Mouse (Mus musculus): Measurements from ENCODE around the gene Fasn. TPM values are rescaled to one million over a fixed set of nuclear protein-coding genes. Genes with fewer than 3 reads are reported as not detected.
A peak's percentile ranks its signal among the peaks of the same experiment; 100 is the strongest.
"Not testable (repeated sequence)": the region's sequence is repeated elsewhere in the genome, so short reads cannot be mapped to it uniquely, and the experiment has no call there.

The Fasn gene
- total RNA-seq (2022) = 10 to 100 TPM in 2 of 4 experiments, 1 to 10 TPM in 2; 8.4 to 12.2 (median 9.4) TPM

DNA sequence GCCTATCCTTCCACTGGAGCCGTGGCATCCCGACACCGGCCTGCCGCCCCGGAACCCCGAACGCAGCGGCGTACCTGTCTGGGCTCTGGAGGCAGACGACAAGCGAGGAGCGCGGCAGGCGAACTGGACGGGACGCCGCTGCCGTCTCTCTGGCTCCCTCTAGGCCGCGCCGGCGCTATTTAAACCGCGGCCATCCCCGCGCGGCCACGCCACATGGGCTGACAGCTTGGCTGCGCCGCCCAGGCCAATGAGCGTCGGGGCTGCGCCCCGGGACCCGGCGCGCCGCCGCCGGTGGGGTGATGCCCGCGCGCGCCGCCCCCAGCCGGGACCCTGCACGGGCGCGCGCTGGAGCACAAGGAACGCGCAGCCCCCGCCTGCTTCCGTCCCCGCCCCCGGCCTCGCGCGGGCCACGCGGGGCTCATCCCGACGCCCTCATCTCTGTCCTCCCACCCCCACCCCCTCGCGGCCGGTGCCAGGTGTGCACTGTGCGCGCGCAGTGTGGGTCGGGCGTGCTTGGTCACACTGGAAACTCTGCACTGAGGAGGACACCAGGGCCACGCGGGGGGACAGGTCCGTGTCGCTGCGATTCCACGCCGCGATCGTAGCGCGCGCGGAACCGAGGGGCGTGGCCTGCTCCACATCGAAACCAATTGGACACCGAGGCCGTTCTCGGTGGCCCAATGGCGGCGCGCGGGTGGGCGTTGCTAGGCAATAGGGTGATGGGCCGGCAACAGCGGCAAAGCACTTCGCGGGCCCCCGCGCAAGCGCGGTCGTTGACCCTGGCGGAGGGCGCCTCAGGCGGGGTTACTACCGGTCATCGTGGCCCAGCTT lies at the start of gene Fasn:
Fasn (minus strand) TSS at position 592 of the 831 bp plus-strand sequence.
- DNase-seq (ENCODE audit: low spot score in 2 of 2) = peak; percentile 90 to 94

GRCm38 (mm10) chr11:120873206-120873605 lies 48.9 kb upstream of the Fasn start:
- peak; percentile 27 to 41 for DNase-seq (ENCODE audit: low spot score in 2 of 2)

DNA sequence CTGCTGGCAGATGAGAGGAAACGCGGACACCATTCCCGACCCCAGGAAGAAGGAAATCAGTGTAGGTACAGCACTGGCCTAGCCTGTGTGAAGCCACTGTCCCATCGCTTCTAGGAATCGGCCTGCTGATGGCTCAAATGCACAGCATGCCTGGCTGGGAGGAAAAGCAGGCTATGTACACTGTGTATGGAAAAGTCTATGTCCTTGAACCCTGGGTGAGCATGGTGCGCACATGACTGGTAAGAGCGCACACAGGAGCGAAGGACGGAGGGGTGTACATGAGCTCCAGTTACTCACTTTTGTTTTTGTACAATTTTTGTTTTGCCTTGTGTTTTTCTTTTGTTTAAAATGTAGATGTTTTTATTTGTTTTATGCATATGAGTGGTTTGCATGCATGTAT lies 47.2 kb upstream of the Fasn start:
- no peak for DNase-seq (ENCODE audit: low spot score in 2 of 2)

DNA sequence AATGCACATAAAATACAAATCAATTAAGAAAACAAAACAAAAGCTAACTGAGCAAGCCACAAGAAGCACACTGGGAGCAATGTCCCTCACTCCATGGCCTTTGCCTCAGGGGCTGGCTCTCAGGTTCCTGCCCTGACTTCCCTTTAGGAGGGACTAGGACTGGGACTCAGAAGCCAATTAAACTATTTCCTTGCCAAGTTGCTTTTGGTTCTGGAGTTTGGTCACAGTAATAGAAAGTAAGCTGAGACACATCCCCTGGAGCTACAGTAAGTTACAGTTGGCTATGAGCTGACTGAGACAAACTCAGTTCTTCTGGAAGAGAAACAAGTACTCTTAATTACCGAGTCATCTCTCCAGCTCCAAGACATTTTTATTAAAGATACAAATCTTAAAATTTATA lies 41.5 kb upstream of the Fasn start:
- DNase-seq (ENCODE audit: low spot score in 2 of 2) = no peak

GRCm38 (mm10) chr11:120862819-120863218 lies 38.5 kb upstream of the Fasn start:
- no peak for DNase-seq (ENCODE audit: low spot score in 2 of 2)

GRCm38 (mm10) chr11:120855938-120856337 lies 31.6 kb upstream of the Fasn start:
- not testable (repeated sequence) for DNase-seq (ENCODE audit: low spot score in 2 of 2)

- DNase-seq (ENCODE audit: low spot score in 2 of 2) = no peak
Observed at GRCm38 (mm10) chr11:120853788-120854187, 29.4 kb upstream of the Fasn start.

DNA sequence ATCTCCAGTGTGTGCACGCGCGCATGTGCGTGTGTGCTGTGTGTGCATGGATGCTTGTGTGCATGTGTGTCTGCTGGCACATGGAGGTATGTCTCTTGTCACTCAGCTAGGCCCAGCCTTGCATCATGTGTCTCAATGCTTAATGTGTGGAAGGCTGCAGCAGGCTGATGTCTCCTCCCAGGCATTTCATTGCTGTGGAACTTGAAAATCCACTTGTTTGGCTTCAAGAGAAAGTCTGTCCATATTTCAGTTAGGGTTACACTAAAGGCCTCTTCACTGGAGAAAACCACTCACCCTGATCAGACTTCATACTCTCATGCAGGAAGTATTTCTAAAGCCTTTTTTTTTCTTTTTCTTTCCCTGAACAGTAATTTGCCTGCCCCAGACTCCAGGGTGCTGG lies 28.8 kb upstream of the Fasn start:
- DNase-seq (ENCODE audit: low spot score in 2 of 2) = no peak

- DNase-seq (ENCODE audit: low spot score in 2 of 2) = no peak
Observed at GRCm38 (mm10) chr11:120852083-120852935, 28.0 kb upstream of the Fasn start.

DNA sequence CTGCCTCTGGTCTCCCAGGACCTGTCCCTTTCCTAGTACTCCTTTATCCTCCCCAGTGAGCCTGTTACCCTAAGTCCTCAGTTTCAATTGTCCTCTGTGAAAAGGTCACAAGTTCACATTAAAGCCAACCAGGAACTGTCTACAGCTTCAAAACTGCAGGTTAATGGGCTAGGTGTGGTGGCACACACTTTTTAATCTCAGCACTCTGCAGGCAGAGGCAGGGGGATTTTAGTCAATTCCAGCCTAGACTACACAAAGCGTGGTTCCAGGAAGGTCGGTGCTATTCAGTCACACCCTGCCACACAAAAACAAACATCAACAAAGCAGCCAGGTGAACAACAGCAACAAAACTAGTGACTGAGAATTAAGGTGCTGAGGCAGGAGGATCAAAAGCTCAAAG lies 27.2 kb upstream of the Fasn start:
- no peak for DNase-seq (ENCODE audit: low spot score in 2 of 2)

GRCm38 (mm10) chr11:120851132-120851531 lies 26.8 kb upstream of the Fasn start:
- DNase-seq (ENCODE audit: low spot score in 2 of 2) = no peak

DNA sequence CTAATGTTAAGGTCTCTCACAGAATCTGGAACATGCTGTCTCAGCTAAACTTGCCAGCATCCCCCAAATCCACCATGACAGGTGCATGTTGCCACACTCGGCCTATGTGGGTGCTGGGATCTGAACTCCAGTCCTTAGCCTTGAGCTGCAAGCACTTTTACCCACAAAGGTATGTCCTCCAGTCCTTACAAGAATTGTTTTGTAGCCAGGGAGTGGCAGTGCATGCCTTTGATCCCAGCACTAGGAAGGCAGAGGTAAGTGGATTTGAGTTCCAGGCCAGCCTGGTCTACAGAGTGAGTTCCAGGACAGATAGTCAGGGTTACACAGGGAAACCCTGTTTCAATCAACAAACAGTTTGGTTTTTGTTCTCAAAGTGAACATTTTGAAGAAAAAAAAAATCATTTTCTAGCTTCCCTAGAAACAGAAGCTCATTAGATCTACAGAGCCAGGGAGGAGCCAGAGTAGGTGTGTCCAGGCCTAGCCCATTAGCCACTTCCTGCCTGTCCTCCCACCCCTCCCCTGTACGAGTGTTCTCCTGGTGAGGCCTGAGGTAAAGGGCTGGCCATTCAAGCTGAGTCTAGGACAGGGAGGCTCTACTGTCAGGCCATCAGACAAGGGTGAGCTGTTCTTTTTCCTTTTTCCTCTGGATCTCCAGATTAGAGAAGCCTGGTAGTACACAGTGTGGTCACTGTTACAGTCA lies 26.1 kb upstream of the Fasn start:
- DNase-seq (ENCODE audit: low spot score in 2 of 2) = no peak

DNA sequence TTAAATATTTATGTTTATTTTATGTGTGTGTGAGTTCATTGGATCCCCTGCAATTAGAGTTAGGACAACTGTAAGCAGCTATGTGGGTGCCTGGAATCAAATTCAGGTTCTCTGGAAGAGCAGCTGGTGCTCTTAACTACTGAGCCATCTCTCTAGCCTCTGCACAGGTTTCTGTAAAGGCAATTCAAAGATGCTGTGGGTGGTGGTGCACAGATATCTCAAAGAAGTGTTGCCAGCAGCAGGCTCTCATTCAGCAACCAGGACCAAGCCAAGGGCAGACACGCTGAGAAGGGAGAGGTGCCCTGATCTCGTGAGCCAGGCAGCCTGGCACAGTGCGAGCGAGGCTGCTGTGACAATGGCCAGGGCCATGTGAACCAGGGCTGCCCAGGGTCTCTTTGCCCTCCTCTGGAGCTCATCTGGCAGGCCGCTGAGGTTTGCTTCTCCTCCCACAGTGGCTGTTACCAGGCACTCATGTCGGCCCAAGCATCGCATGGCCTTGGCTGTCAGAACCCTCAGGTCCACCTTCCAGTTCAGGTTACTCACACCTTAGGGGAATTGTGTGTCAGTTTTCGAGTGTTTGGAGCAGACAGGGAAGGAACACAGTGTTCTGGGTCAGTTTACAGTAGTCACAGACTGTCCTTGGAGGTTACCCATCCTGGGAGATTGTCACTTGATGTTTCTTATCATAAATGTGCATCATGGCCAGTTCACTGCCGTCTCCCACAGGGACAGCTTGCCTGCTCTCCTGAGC lies 22.6 kb upstream of the Fasn start:
- peak in 1 of 2 experiments; percentile 22 for DNase-seq (ENCODE audit: low spot score in 2 of 2)

- no peak for DNase-seq (ENCODE audit: low spot score in 2 of 2)
Observed at GRCm38 (mm10) chr11:120844329-120844728, 20.0 kb upstream of the Fasn start.

DNA sequence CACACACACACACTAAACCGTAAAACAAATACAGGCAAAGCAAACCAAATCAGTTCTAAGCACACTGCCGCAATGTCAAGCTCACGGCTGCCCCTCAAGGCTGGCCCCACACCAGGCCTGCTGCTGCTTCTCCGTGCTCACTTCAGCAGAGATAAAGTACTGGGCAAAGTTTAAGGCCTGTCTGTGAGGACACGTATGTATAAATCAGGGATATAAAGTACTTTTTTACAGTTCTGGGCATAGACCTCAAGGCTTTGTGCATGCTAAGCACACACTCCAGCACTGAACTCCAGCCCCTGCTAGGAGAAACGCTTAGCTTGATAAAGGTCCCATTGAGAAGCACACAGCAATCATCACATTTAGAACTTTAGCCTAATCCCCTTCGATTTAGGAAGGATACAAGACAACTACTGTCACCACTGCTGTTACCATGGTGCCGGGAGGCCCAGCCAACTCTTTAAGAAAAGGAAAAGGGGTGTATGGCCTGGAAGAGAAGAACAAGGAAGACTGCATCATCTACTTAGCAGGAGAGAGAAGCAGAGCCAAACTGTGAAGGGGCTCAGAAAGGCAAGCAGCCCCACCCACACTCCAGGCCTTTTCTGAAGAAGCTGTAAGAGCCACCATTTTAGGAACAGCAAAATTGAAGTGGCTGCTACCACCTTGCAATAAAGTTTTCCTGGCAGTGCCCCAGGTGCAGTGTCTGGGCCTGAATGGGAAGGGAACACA lies 9.4 kb upstream of the Fasn start:
- no peak for DNase-seq (ENCODE audit: low spot score in 2 of 2)

DNA sequence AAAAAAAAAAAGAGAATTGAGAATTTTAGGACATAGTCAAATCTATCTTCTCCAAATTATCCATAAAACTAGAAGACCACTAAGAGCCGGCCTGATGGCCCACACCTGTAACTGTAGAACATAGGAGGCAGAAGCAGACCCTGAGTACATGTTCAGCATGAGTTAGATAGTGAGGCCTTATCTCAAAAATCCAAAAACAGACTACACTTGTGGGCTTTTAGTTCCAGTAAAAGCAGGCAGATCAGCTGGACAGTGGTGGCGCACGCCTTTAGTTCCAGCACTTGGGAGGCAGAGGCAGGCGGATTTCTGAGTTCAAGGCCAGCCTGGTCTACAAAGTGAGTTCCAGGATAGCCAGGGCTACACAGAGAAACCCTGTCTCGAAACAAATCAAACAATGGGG lies 8.6 kb upstream of the Fasn start:
- not testable (repeated sequence) for DNase-seq (ENCODE audit: low spot score in 2 of 2)

DNA sequence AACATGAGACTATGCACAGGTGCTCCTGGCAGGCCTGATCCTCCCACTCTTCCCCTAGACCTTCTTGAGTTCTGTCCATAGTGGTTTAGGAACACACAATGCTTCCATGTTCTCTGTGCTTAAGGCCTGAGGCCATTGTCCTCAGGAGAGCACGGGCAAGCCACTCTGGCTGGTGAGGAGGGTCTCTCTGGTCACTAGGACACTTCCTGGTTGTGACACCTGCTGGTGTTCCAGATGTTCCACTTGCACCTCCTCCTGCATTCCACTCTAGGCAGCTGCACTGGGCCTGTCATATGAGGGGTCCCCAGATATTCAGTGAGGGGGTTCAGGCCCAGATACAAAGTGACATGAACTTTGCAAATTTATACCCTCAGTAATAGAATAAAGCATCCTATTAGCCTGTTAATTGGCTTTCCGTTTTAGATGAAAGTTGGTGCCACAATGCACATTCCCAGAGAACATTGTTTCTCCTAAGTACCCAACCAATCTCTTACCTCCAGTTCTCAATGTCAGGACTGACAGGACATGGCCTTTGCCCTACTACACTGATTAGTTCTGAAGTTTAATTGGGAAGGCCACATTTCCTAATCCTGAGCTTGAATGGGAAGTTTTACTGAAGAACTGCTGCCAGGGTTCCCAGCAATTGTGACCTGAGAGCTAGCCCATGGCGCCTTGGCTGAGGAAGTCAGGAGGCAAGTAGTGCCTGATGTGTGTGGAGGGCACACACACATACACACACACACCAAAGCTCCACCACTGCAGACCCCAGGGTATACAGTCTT lies 7.5 kb upstream of the Fasn start:
- no peak for DNase-seq (ENCODE audit: low spot score in 2 of 2)

DNA sequence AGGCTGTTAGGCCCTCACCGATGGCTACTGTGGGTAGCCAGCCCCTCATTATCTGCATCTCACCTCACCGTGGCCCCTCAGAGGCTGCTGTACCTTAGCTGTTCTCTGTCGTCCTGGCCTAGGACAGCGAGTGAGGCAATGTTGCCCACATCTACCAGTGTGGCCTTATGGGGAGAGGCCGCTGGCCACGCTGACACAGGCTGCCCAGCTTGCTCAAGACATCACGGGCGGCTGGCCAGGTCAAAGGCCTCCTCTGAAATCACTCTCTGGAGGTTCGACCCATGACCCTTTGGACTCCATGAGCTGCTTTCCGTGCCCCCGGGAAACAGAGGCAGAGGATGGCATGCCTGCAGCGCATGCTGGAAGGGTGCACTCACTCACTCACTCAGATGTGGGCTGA lies 6.3 kb upstream of the Fasn start:
- no peak for DNase-seq (ENCODE audit: low spot score in 2 of 2)

GRCm38 (mm10) chr11:120829757-120830532 lies 5.6 kb upstream of the Fasn start:
- no peak for DNase-seq (ENCODE audit: low spot score in 2 of 2)
